Mouse (Mus musculus) intestine, embryonic 16.5 days (tissue): Measurements from ENCODE around the gene Prkch. TPM values are rescaled to one million over a fixed set of nuclear protein-coding genes. Genes with fewer than 3 reads are reported as not detected.

Experiments used
- ATAC-seq: fragments of 200-750 bp; cut with Nextera tagmentation; 2 replicates; pipeline ENCODE4 v1.8.0; 2017; ENCODE audit warnings: moderate TSS enrichment, moderate library complexity
- H3K27ac ChIP-seq: fragments of 300-500 bp; sonication (generic); 2 replicates; pipeline ENCODE4 v1.5.1; 2014; ENCODE audit warnings: mild to moderate bottlenecking, low read length
- H3K27me3 ChIP-seq: fragments of 300-500 bp; sonication (generic); replicated peaks from 2 replicates; pipeline ENCODE4 v1.6.1; 2014; ENCODE audit warnings: low read length, control low read depth, mixed read lengths; ENCODE audit not compliant: control insufficient read depth, insufficient read depth
- H3K36me3 ChIP-seq: fragments of 300-500 bp; sonication (generic); 2 replicates; pipeline ENCODE4 v1.6.1; 2014; ENCODE audit warnings: low read length, control low read depth; ENCODE audit not compliant: control insufficient read depth, insufficient read depth
- H3K4me1 ChIP-seq: fragments of 300-500 bp; sonication (generic); 2 replicates; pipeline ENCODE4 v1.6.1; 2014; ENCODE audit warnings: low read length, control low read depth, mixed read lengths; ENCODE audit not compliant: control insufficient read depth, insufficient read depth
- H3K4me2 ChIP-seq: fragments of 300-500 bp; sonication (generic); 2 replicates; pipeline ENCODE4 v1.6.1; 2014; ENCODE audit warnings: low read depth, low read length, control low read depth
- H3K4me3 ChIP-seq: fragments of 300-500 bp; sonication (generic); 2 replicates; pipeline ENCODE4 v1.5.1; 2014; ENCODE audit warnings: mild to moderate bottlenecking, low read length
- H3K9ac ChIP-seq: fragments of 300-500 bp; sonication (generic); 2 replicates; pipeline ENCODE4 v1.6.1; 2014; ENCODE audit warnings: low read depth, low read length
- H3K9me3 ChIP-seq: fragments of 300-500 bp; sonication (generic); 2 replicates; pipeline ENCODE4 v1.6.1; 2016; ENCODE audit warnings: low read length, control low read depth; ENCODE audit not compliant: control insufficient read depth
- WGBS: fragments of 180-500 bp; shearing (Covaris S2); extraction: QIAGEN DNeasy Blood & Tissue Kit; methylation state at CpG from one replicate; pipeline ENCODE4 v1.1.7; 2014; 5-methylcytosine and 5-hydroxymethylcytosine counted together
- polyA plus RNA-seq: library from polyadenylated mRNA; unstranded; fragments of >200 nt; fragmentation: Nextera tagmentation; extraction: Ambion mirVana; gene quantifications from 2 replicates; pipeline ENCODE4 v1.2.1, GENCODE M21; 2015

Gene Prkch
- polyA plus RNA-seq, 1 experiment from 2014 or later: 4.0 TPM

DNA sequence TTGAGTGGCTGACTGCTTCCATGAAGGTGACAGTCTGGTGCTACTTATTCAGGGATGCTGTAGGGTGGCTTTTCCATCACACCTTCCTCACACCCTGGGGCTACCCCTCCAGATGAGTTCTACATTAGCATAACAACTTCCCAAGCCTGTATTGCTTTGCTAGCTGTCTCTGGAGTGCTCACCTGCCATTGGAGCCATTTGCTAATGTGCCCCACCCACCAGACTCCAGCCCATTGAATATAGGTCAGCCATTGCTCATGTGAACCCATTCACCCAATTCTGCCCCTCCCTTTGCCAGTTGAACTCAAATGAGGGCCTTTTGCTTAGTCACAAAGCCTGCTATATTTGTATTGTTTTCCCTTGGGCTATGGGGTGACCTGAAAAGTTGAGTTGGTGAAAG lies 135.2 kb downstream of the Prkch start:
- Histone ChIP-seq H3K4me1 (no peaks in the 10 kb centered on the region), H3K9me3 (no peaks in the 10 kb centered on the region), H3K27ac (no peak overlapping the region), H3K27me3 (no peaks in the 10 kb centered on the region), H3K4me2 (no peak overlapping the region), H3K36me3 (no peaks in the 10 kb centered on the region), H3K4me3 (no peak overlapping the region), H3K9ac (no peak overlapping the region)
- no peak for ATAC-seq

DNA sequence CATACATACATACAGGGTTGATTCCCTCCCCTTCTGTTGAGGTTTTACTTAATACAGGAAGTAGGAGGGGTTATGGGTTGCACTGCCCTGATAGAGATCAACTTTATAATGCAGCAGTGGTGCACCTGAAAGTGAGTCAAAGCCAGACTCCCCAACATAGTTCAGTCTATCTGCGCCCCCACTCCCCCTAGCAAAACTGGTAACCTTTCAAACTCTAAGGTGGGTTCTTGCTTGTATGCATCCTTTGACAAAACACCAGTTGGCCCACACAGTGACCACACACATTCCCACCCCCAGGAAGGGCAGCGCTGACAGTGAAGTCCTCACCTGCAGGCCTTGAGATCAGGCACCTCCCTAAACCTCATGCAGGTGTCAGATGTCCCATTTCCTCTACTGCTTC lies 135.9 kb downstream of the Prkch start:
- Histone ChIP-seq H3K4me1 (no peaks in the 10 kb centered on the region), H3K9ac (no peak overlapping the region), H3K9me3 (no peaks in the 10 kb centered on the region), H3K36me3 (no peaks in the 10 kb centered on the region), H3K27ac (no peak overlapping the region), H3K27me3 (no peaks in the 10 kb centered on the region), H3K4me2 (no peak overlapping the region), H3K4me3 (no peak overlapping the region)
- WGBS: 90% methylated on average over 2 of the region's 2 CpGs
- no peak for ATAC-seq

DNA sequence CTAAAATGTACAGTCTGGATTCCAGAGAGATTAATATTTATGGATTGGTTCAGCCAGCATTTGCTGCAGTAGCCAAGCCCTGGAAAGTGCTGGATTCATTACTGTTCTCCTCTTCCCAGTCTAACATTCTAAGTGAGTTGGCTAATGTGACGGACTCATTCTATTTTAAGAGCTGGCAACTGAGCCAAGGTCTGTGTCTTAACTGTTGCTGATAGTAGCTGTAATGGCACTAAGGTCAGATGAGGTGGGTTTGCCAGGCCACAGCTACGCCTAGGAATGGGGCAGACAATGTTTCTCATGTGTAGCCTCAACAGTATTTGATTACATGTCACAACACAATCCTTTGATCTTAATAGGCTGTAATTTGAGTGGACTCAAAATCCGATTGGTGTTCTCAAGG lies 137.5 kb downstream of the Prkch start:
- no peaks in the 10 kb centered on the region for H3K9me3 ChIP-seq
- no peak overlapping the region for H3K9ac ChIP-seq
- no peak overlapping the region for H3K4me3 ChIP-seq
- H3K27ac ChIP-seq: no peak overlapping the region
- H3K27me3 ChIP-seq: no peaks in the 10 kb centered on the region
- 75% methylated on average over 3 of the region's 3 CpGs for WGBS
- no peaks in the 10 kb centered on the region for H3K4me1 ChIP-seq
- no peaks in the 10 kb centered on the region for H3K36me3 ChIP-seq
- ATAC-seq: no peak
- H3K4me2 ChIP-seq: no peak overlapping the region

DNA sequence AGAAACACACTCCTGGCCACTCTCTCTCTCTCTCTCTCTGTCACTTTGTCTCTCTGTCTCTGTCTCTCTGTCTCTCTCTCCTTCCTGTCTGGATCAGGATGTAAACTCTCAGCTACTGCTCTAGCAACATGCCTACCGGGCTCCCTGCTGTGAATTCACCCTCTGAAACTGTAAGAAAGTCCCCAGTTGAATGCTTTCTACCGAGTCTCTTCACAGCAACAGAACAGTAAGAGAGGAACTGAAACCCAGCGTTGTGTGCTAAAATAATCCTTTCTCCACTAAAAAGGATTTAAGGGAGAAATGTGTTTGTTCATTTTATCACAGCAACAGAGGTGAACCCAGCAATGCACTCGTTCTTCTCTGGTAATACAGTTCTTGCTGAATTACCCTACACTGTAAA lies 138.5 kb downstream of the Prkch start:
- H3K36me3 ChIP-seq: no peaks in the 10 kb centered on the region
- H3K4me3 ChIP-seq: no peak overlapping the region
- no peaks in the 10 kb centered on the region for H3K27me3 ChIP-seq
- H3K9ac ChIP-seq: no peak overlapping the region
- no peak overlapping the region for H3K4me2 ChIP-seq
- H3K9me3 ChIP-seq: no peaks in the 10 kb centered on the region
- no peak for ATAC-seq
- H3K4me1 ChIP-seq: no peaks in the 10 kb centered on the region
- no peak overlapping the region for H3K27ac ChIP-seq
- 66% methylated on average over 4 of the region's 4 CpGs for whole genome bisulfite sequencing

DNA sequence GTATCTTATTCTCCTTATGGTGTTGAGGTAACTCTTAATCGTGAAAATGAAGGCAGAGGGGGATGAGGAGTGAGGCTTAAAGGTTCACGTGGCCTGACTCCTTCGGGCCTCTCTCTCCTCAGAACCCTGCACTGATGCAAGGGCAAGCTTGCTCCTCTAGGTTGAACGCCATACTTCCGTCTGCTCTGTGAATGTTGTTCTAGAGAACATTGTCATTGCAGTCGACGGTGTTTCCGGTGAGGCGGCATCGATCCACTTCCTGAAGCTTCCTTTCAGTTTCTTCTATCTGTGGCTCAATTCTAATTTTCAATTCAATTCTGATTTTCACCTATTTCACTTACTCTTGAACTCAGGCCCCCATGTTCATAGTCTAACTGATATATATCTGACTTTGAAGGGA lies 139.3 kb downstream of the Prkch start:
- Histone ChIP-seq H3K4me1 (no peaks in the 10 kb centered on the region), H3K9ac (no peak overlapping the region), H3K4me2 (no peak overlapping the region), H3K9me3 (no peaks in the 10 kb centered on the region), H3K4me3 (no peak overlapping the region), H3K36me3 (no peaks in the 10 kb centered on the region), H3K27me3 (no peaks in the 10 kb centered on the region), H3K27ac (no peak overlapping the region)
- no peak for ATAC-seq
- WGBS: 95% methylated on average over 10 of the region's 10 CpGs

DNA sequence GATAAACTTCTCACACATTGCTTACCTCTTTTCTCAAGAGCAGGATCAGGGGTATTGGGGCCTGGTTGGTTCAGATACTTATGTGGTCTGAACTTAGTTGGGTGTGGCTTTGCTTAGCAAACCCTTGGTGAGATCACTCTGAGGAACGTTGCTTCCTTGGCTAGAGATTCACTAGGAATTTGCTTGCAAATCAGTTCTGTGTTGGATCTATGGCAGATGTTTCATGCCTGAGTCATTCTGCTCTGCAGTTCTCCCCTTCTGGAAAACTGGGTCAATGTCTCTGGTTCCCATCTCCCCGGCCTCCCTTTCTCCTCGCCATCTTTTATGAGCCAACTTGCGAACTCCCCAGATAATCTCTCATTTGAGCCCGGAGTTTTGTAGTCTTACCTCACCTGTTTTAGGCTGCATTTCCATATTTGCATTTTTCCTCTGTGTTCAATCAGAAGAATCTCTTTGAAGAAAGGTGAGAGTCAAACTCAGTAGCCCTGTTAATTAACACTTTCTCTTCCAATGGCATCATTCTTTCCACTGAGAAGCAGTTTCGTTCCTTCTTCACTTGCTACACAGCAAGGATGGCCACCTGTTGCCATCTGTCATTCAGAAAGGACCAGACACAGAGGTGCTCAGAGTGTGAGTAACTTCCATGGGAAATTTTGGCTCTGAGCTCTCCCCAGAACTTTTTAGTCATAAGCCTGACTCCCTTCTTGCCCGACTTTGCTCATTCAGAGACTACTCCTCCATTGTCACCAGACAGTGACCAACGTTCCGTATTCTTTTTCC lies 141.4 kb downstream of the Prkch start:
- no peaks in the 10 kb centered on the region for H3K27me3 ChIP-seq
- H3K36me3 ChIP-seq: no peaks in the 10 kb centered on the region
- no peaks in the 10 kb centered on the region for H3K9me3 ChIP-seq
- no peak overlapping the region for H3K4me3 ChIP-seq
- WGBS: 79% methylated on average over 9 of the region's 9 CpGs
- H3K4me2 ChIP-seq: no peak overlapping the region
- ATAC-seq: no peak
- no peak overlapping the region for H3K9ac ChIP-seq
- peaks cover 3% of the 10 kb centered on the region; the same call in 1 of the 2 replicates for H3K4me1 ChIP-seq
- no peak overlapping the region for H3K27ac ChIP-seq

DNA sequence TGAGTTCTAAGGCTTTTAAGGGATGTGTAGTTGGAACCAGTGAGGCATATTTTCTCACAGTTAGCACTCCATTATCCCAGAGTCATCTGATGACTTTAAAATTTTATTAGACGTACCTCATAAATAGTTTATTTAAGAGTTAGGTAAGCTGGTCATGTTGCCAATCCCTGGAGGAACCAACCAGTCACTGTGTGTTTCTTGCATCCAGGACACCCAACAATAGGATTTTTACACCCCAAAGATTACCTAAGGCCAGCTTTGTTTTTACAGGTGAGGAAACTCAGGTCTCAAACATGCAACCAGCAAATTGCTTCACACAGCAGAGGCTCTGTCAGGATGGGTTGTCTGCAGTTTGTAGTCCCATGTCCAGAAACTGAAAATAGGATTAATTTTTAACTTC lies 142.4 kb downstream of the Prkch start:
- H3K4me3 ChIP-seq: no peak overlapping the region
- H3K4me1 ChIP-seq: peaks cover 3% of the 10 kb centered on the region; the same call in 1 of the 2 replicates
- no peak overlapping the region for H3K4me2 ChIP-seq
- H3K27ac ChIP-seq: no peak overlapping the region
- no peak for ATAC-seq
- H3K27me3 ChIP-seq: no peaks in the 10 kb centered on the region
- WGBS: 87% methylated on average over 1 of the region's 1 CpGs
- no peak overlapping the region for H3K9ac ChIP-seq
- H3K36me3 ChIP-seq: no peaks in the 10 kb centered on the region
- no peaks in the 10 kb centered on the region for H3K9me3 ChIP-seq

DNA sequence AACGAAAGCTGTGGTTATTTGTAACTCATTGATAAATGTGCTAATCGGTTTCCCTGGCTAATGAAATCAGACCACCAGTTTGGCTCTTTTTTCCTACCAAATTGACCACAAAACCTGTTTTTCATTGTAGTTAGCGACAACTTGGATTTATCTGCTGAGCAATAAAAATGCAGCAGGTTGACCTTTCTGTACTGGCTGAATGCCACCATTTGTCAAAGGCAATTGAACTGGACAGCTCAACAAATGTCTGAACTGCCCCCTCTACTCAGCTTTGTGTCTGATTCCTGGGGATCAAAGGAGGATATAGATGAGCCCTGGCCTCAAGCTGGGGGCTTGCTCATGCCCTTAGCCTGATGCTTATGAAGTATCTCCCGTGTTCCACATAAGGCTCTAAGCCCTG lies 146.0 kb downstream of the Prkch start:
- no peak overlapping the region for H3K4me3 ChIP-seq
- H3K4me1 ChIP-seq: peaks cover 3% of the 10 kb centered on the region; the same call in 1 of the 2 replicates
- WGBS: 44% methylated on average over 4 of the region's 4 CpGs
- H3K27me3 ChIP-seq: no peaks in the 10 kb centered on the region
- H3K27ac ChIP-seq: no peak overlapping the region
- no peaks in the 10 kb centered on the region for H3K9me3 ChIP-seq
- no peak for ATAC-seq
- H3K36me3 ChIP-seq: no peaks in the 10 kb centered on the region
- no peak overlapping the region for H3K4me2 ChIP-seq
- H3K9ac ChIP-seq: no peak overlapping the region

DNA sequence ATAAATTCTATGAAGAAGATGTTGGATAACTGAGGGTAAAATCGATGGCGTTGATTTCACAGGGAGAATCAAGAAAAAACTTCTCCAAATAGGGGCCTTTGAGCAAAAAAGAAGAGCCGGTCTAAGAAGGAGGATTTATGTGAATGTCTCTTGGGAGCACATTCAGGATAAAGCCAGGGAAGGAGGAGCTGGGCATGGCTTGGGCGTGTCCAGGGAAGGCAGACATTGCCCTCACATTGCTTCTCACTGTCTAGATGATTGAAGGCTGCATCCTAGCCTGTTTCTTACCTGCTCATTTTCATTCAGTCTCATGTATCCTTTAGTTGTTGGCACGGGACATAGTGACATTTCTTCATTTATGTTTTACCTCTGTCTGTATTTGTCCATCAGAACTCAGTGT lies 146.5 kb downstream of the Prkch start:
- 78% methylated on average over 5 of the region's 5 CpGs for WGBS
- H3K4me2 ChIP-seq: no peak overlapping the region
- H3K27me3 ChIP-seq: no peaks in the 10 kb centered on the region
- no peaks in the 10 kb centered on the region for H3K9me3 ChIP-seq
- H3K4me1 ChIP-seq: peaks cover 3% of the 10 kb centered on the region; the same call in 1 of the 2 replicates
- ATAC-seq: 0 out of 2 replicates have a peak, but pooled peaks have one; percentile 46
- no peaks in the 10 kb centered on the region for H3K36me3 ChIP-seq
- H3K27ac ChIP-seq: no peak overlapping the region
- no peak overlapping the region for H3K9ac ChIP-seq
- H3K4me3 ChIP-seq: no peak overlapping the region
